Mouse (Mus musculus) embryonic fibroblast, embryonic 13.5 days (primary cell): Measurements from ENCODE around the gene Ccdc7a. TPM values are rescaled to one million over a fixed set of nuclear protein-coding genes. Genes with fewer than 3 reads are reported as not detected.
"Not testable (repeated sequence)": the region's sequence is repeated elsewhere in the genome, so short reads cannot be mapped to it uniquely, and the experiment has no call there.

Experiments
- H3K27ac ChIP-seq: 2 replicates; pipeline ENCODE4 v1.5.1; 2012; ENCODE audit warnings: low read length, control low read depth, inconsistent platforms; ENCODE audit not compliant: insufficient read depth
- H3K4me1 ChIP-seq: 2 replicates; pipeline ENCODE4 v1.6.1; 2011; ENCODE audit warnings: low read length; ENCODE audit not compliant: control insufficient read depth, insufficient read depth
- H3K4me3 ChIP-seq: 2 replicates; pipeline ENCODE4 v1.5.1; 2011; ENCODE audit warnings: mild to moderate bottlenecking, control low read depth, low read length; ENCODE audit not compliant: insufficient read depth
- CTCF ChIP-seq: IDR thresholded peaks from 2 replicates; pipeline ENCODE4 v1.5.1; 2011; ENCODE audit warnings: mild to moderate bottlenecking, control low read depth, low read length, moderate library complexity, borderline replicate concordance; ENCODE audit not compliant: insufficient read depth
- POLR2A ChIP-seq: IDR thresholded peaks from 2 replicates; pipeline ENCODE4 v1.6.1; 2011; ENCODE audit warnings: low read depth, mild to moderate bottlenecking, control low read depth, low read length, moderate library complexity
- polyA plus RNA-seq: library from polyadenylated mRNA; stranded (reverse); fragments of >200 nt; gene quantifications from 2 replicates; pipeline ENCODE4 v1.2.4, GENCODE M21; 2011; ENCODE audit warnings: low read depth; ENCODE audit not compliant: missing spikeins, insufficient read length

The Ccdc7a gene
- polyA plus RNA-seq, result not detected in 2 replicates

DNA sequence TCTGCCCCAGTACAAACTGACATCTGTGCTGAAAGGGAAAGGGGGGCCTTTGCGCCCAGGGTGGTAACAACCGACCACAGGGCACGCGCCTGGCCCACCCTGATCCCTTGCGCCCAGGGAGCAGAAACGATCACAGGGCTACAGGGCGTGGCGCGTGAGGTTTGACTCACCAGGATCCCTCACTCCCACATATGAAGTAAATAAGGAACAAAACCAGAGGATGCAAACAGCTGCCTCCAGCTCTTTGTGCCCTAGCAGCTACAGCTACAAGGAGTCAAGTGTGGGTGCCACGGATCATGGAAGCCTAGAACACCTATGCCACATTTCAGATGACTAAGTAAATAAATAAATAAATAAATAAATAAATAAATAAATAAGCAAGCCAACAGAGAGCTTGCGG, at the start of gene Ccdc7a:
TSS of gene Ccdc7a (minus strand) at position 101 of the 400 bp plus-strand sequence.
- not testable (repeated sequence) for H3K27ac ChIP-seq, H3K4me3 ChIP-seq, H3K4me1 ChIP-seq

DNA sequence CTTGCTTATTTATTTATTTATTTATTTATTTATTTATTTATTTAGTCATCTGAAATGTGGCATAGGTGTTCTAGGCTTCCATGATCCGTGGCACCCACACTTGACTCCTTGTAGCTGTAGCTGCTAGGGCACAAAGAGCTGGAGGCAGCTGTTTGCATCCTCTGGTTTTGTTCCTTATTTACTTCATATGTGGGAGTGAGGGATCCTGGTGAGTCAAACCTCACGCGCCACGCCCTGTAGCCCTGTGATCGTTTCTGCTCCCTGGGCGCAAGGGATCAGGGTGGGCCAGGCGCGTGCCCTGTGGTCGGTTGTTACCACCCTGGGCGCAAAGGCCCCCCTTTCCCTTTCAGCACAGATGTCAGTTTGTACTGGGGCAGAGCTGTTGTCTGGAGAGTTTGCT, 1.5 kb upstream of the Ccdc7a start, which contains the start of gene Ccdc7b:
TSS of gene Ccdc7b (plus strand) at position 301 of the 400 bp plus-strand sequence.
- H3K4me1 ChIP-seq, H3K4me3 ChIP-seq, H3K27ac ChIP-seq: not testable (repeated sequence)

DNA sequence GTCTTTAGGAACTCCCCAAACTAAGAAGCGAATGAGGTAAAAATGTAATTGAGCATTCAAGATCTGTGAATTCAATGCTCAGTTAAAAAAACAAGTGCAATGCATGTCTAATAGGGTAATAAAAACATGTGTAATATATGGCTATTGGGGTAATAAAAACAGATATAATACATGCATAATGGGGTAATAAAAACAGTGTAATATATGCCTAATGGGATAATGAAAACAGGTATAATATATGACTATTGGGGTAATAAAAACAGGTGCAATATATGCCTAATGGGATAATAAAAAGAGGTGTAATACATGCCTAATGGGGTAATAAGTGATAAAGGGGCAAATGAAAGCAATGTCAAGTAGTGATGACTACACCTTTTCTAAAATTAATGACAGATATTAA, 73.9 kb downstream of the Ccdc7a start:
- no peak for TF ChIP-seq POLR2A
- Histone ChIP-seq H3K4me3 (no peak overlapping the region), H3K27ac (no peak overlapping the region)

DNA sequence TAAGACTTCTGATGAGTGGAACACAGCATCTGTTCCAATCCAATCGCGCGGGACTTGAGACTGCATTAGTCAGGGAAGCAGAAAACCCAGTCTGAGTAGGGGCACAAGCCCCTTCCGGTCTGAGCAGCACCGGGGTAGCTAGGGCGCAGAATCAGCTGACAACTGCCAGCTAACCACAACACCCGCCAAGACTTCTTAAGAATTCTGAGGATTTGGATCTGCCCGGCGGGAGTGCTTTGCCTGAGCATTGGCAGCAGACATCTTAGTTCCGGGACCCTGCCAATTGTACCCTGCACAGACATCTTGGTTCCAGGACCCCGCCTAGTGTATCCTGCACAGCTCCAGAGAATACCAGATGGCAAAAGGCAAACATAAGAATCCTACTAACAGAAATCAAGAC, 116.4 kb downstream of the Ccdc7a start:
- H3K4me3 ChIP-seq, H3K4me1 ChIP-seq: not testable (repeated sequence)

More for the DNA sequence above, 73.9 kb downstream of the Ccdc7a start:
- no peaks in the 10 kb centered on the region for H3K4me1 ChIP-seq

GRCm38 (mm10) chr8:128941022-128941641, 124.2 kb downstream of the Ccdc7a start:
- H3K4me1 ChIP-seq, H3K4me3 ChIP-seq, H3K27ac ChIP-seq: not testable (repeated sequence)

More for the DNA sequence above, 116.4 kb downstream of the Ccdc7a start:
- not testable (repeated sequence) for H3K27ac ChIP-seq

GRCm38 (mm10) chr8:128933446-128933845, 131.9 kb downstream of the Ccdc7a start:
- H3K27ac ChIP-seq, result no peak overlapping the region
- H3K4me3 ChIP-seq, result no peak overlapping the region
- H3K4me1 ChIP-seq, result no peaks in the 10 kb centered on the region
- TF ChIP-seq CTCF (no peak), POLR2A (no peak)

- Histone ChIP-seq H3K4me1 (no peaks in the 10 kb centered on the region), H3K4me3 (no peak overlapping the region), H3K27ac (no peak overlapping the region)
- no peak for TF ChIP-seq CTCF
- TF ChIP-seq POLR2A, result no peak
Observed at GRCm38 (mm10) chr8:128882719-128883118, 182.6 kb downstream of the Ccdc7a start.

DNA sequence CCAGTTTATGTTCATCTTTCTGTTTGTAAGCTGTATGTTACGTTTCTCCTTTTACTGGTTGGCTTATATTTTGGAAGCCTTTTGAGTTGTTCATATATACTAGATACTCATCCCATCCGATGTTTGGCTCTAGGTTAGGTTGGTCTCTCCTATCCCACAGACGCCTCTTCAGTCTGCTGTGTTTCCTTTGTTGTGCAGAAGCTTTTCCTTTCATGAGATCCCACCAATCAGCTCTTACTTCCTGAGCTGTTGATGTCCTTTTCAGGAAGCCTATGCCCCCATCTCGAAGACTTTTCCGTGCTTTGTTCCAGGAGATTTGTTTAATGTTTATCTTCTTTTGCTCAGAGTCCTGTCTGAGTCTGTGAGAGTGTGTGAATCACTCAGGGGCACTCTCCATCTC, 221.6 kb downstream of the Ccdc7a start:
- TF ChIP-seq CTCF (no peak), POLR2A (no peak)
- Histone ChIP-seq H3K4me3 (no peak overlapping the region), H3K27ac (no peak overlapping the region), H3K4me1 (no peaks in the 10 kb centered on the region)

DNA sequence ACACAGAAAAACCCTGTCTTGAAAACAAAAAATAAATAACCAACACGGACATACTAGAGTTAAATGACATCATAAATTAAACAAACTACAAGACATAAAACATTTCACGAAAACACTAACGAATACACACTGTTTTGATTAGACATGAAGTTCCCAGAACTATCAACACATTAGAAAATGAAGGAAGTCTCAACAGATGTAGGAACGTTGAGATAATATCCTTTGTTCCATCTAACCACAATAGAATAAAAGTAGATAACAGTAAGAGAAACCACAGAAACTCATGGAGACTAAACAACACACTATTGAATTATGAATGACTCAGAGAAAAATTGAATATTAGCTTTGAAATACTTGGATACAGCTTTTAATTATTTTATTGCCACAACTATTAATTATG, 252.8 kb downstream of the Ccdc7a start:
- Histone ChIP-seq H3K4me1 (no peaks in the 10 kb centered on the region), H3K27ac (no peak overlapping the region), H3K4me3 (no peak overlapping the region)
- TF ChIP-seq CTCF (no peak), POLR2A (no peak)

DNA sequence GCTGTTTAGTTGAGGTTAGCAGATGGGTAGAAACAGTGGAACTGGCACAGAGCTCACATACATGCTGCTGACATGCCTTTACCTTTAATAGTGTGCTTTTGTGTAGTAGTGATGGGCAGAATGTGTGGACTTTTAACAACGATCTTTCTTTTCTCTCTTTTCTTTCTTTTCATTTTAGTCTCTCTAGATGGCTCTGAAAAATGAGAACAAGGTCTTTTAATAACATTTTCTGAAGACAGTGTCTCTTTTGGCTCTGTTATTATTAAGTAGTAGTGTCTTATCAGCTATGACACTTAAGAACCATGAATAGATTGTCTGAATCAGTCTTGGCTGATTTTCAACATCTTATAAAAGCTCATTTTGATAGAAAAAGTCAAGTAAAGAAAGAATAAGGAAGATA, 266.7 kb downstream of the Ccdc7a start, which contains the start of gene Gm3952:
TSS of gene Gm3952 (minus strand) at position 101 of the 400 bp plus-strand sequence.
- no peak for TF ChIP-seq CTCF
- TF ChIP-seq POLR2A, result no peak
- Histone ChIP-seq H3K27ac (no peak within 1 kb of the TSS), H3K4me1 (no peaks in the 10 kb centered on the region), H3K4me3 (no peak within 1 kb of the TSS)

DNA sequence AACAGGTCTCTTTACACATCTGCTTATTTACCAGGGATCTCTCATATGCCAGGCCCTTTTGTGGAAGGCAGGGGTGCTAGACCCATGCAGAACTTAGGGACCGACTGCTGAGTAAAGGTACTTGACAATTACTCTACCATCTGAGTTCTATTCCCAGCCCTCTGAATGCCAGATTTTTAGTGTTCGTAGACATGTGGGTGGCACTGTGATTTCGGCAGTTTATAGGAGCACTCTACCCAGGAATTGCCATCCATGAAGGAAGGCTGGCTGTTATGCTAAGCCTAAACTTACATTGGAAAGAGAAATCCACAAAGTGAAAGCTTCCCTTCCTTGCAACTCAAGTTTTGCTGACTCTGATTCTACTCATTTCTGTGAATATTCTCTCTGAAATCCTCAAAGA, 329.6 kb downstream of the Ccdc7a start:
- TF ChIP-seq CTCF, result no peak
- TF ChIP-seq POLR2A, result no peak
- Histone ChIP-seq H3K4me1 (no peaks in the 10 kb centered on the region), H3K4me3 (no peak overlapping the region), H3K27ac (no peak overlapping the region)
